Mouse (Mus musculus) olfactory bulb, adult 2 months (tissue): ENCODE data around the gene Cdh6.

Experiments used
- CTCF ChIP-seq: fragments of 200-500 bp; IDR thresholded peaks from 2 replicates; pipeline ENCODE4 v1.5.1; 2012; ENCODE audit warnings: low read depth, mild to moderate bottlenecking, low read length, moderate library complexity; ENCODE audit not compliant: insufficient read depth
- POLR2A ChIP-seq: fragments of 200-500 bp; IDR thresholded peaks from 2 replicates; pipeline ENCODE4 v1.6.1; 2012; ENCODE audit warnings: mild to moderate bottlenecking, low read depth, low read length, moderate library complexity; ENCODE audit not compliant: insufficient read depth

DNA sequence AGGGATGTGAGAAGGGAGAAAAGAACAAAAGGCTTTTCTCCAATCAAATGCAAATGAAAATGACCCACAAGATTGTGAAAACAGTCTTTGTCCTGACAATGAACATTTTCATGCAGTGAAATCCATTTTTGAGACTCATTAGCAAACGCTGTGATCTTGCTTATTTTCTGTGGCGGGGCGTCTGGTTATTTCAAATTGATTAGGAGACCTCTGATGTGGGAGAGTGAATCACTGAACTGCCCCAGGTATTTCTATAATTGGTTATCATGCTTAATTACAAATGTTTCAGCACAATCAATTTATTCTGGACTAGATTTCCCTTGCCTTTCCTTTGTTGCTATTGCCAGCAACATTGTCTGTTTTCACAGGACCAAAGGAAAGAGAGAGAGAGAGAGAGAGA lies 44.3 kb upstream of the Cdh6 start:
- TF ChIP-seq CTCF: no peak
- no peak for TF ChIP-seq POLR2A
